Mouse (Mus musculus) erythroblast, embryonic 14.5 days (primary cell): ENCODE results near the gene Adck2.

Source experiments
- GATA1 ChIP-seq: IDR thresholded peaks from 2 replicates; pipeline ENCODE4 v1.6.1; 2012; ENCODE audit warnings: low read length, inconsistent platforms, mixed read lengths
- TAL1 ChIP-seq: IDR thresholded peaks from 3 replicates; pipeline ENCODE4 v1.6.1; 2012; ENCODE audit warnings: low read length, inconsistent platforms, mixed read lengths

- TF ChIP-seq GATA1 (no peak), TAL1 (no peak)
These were observed 1.3 kb downstream of the Adck2 start for GRCm38 (mm10) chr6:39574951-39575350.
